Mouse (Mus musculus) G1E (cell line): ENCODE data around the gene Zscan12. TPM values are rescaled to one million over a fixed set of nuclear protein-coding genes. Genes with fewer than 3 reads are reported as not detected.
"Not testable (repeated sequence)": the region's sequence is repeated elsewhere in the genome, so short reads cannot be mapped to it uniquely, and the experiment has no call there.

Source experiments
- ATAC-seq: 2 replicates; pipeline ENCODE4 v1.8.0; 2016; ENCODE audit warnings: mild to moderate bottlenecking; ENCODE audit not compliant: insufficient number of reproducible peaks, poor library complexity, low FRiP score, severe bottlenecking; ENCODE audit errors: extremely low read depth
- DNase-seq: peaks from one replicate; pipeline ENCODE4 v3.0.0; 2012; ENCODE audit warnings: low spot score
- H3K27me3 ChIP-seq: 2 replicates; pipeline ENCODE4 v1.6.1; 2012; ENCODE audit warnings: mild to moderate bottlenecking, low read length, inconsistent platforms; ENCODE audit not compliant: insufficient read depth
- H3K36me3 ChIP-seq: replicated peaks from 2 replicates; pipeline ENCODE3; 2012; ENCODE audit warnings: mild to moderate bottlenecking, inconsistent platforms
- H3K4me1 ChIP-seq: 2 replicates; pipeline ENCODE4 v1.6.1; 2012; ENCODE audit warnings: low read depth, low read length, inconsistent platforms, mixed read lengths; ENCODE audit not compliant: insufficient read depth
- H3K4me3 ChIP-seq: 2 replicates; pipeline ENCODE4 v1.5.1; 2012; ENCODE audit warnings: low read depth, mild to moderate bottlenecking, inconsistent platforms, low read length, moderate library complexity, mixed read lengths
- H3K9me3 ChIP-seq: replicated peaks from 2 replicates; pipeline ENCODE4 v1.6.1; 2012; ENCODE audit warnings: inconsistent platforms
- CTCF ChIP-seq: IDR thresholded peaks from 2 replicates; pipeline ENCODE4 v1.5.1; 2012; ENCODE audit warnings: low read depth, low read length, inconsistent platforms, mixed read lengths
- GATA1 ChIP-seq: IDR thresholded peaks from 2 replicates; pipeline ENCODE4 v1.6.1; 2012; ENCODE audit warnings: borderline replicate concordance, low read length, inconsistent platforms, mixed read lengths
- GATA2 ChIP-seq: IDR thresholded peaks from 2 replicates; pipeline ENCODE4 v1.6.1; 2012; ENCODE audit warnings: low read depth, low read length, inconsistent platforms, borderline replicate concordance
- POLR2AphosphoS5 ChIP-seq: IDR thresholded peaks from 2 replicates; pipeline ENCODE4 v1.6.1; 2012; ENCODE audit warnings: low read depth, low read length, inconsistent platforms; ENCODE audit not compliant: insufficient replicate concordance
- TAL1 ChIP-seq: conservative IDR thresholded peaks from 2 replicates; pipeline ENCODE4 v1.6.1; 2012; ENCODE audit warnings: low read depth, low read length, inconsistent platforms, mixed read lengths
- polyA plus RNA-seq: library from polyadenylated mRNA; stranded (reverse); fragments of >175 nt; gene quantifications from 2 replicates; pipeline ENCODE4 v1.2.3, GENCODE M21; 2012
- total RNA-seq, 2 experiments: library from RNA; stranded (forward) in 1 of 2; stranded (reverse) in 1 of 2; fragments of 200-1000 nt in 1 of 2; fragments of >200 nt in 1 of 2; fragmentation: Nextera tagmentation in 1 of 2; gene quantifications; 2 replicates each; pipeline ENCODE4 v1.2.3; 2014 to 2017

The Zscan12 gene
- total and polyA plus RNA-seq, 3 experiments, result 4.0 to 16.8 (median 14.6) TPM

DNA sequence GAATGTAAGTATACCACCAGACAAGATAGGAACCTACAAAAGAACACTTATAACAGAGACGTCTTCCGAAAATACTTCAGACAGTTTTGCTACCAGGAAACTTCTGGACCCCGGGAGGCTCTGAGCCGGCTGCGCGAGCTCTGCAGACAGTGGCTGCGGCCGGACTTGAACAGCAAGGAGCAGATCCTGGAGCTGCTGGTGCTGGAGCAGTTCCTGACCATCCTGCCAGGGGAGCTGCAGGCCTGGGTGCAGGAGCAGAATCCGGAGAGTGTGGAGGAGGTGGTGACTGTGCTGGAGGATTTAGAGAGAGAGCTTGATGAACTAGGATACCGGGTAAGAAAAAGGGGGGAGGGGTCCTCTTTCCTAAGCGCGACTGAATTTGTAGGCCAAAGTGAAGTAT, 1.1 kb downstream of the Zscan12 start:
- Histone ChIP-seq H3K4me1 (peaks cover 20% of the 10 kb centered on the region), H3K4me3 (peak overlapping the region; percentile 86; the same call in 1 of the 2 replicates), H3K9me3 (no peaks in the 10 kb centered on the region), H3K27me3 (peaks cover 2% of the 10 kb centered on the region; the same call in 1 of the 2 replicates), H3K36me3 (peaks cover 32% of the 10 kb centered on the region)
- DNase-seq, result no peak
- TF ChIP-seq TAL1, result no peak
- TF ChIP-seq CTCF, result no peak
- TF ChIP-seq GATA1, result no peak
- no peak for TF ChIP-seq POLR2AphosphoS5
- no peak for TF ChIP-seq GATA2
- no peak for ATAC-seq

DNA sequence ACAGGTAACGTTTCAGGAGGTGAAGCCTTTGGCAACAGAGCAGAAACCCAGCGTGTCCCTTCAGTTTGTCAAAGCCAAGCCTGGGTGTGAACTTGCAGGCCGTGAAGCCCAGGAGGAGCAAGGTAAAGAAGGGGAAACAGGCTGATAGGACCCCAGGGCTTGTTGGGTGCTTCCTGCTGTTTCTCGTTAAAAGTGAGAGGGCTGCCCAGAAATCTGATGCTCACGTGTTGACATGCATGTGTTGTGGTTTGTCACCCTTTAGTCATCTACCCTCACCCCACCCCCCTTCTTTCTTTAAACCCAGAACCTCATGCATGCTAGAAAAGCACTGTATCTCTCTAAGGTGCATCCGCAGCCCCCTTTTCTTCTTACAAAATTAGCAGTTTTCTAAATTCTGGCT, 4.0 kb downstream of the Zscan12 start:
- Histone ChIP-seq H3K36me3 (peaks cover 59% of the 10 kb centered on the region), H3K9me3 (no peaks in the 10 kb centered on the region), H3K4me1 (peaks cover 20% of the 10 kb centered on the region), H3K27me3 (no peaks in the 10 kb centered on the region), H3K4me3 (no peak overlapping the region)
- DNase-seq, result no peak
- ATAC-seq, result no peak
- no peak for TF ChIP-seq CTCF
- TF ChIP-seq TAL1, result no peak
- TF ChIP-seq GATA2, result no peak
- TF ChIP-seq POLR2AphosphoS5, result no peak
- TF ChIP-seq GATA1, result no peak

DNA sequence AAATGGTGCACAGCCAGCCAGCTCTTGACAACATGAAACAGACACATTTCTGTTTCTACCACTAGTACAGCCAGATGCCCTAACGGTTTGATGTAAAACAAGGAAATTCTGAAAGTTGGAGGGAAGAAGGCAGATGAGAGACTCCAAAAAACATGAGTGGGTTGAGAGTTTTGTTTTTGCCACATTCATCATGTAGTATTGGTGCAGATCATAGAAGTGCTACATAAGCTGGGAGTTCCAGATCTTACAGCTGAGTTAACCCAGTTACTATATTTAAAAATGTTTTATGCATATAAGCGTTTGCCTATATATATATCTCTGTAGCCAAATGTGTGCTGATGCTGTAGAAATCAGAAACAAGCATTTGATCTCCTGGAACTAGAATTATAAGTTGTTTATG, 10.1 kb downstream of the Zscan12 start:
- Histone ChIP-seq H3K4me3 (no peak overlapping the region), H3K9me3 (no peaks in the 10 kb centered on the region), H3K4me1 (no peaks in the 10 kb centered on the region; the same call in none of the 2 replicates), H3K36me3 (peaks cover 36% of the 10 kb centered on the region), H3K27me3 (no peaks in the 10 kb centered on the region)
- TF ChIP-seq POLR2AphosphoS5, result no peak
- no peak for TF ChIP-seq CTCF
- no peak for TF ChIP-seq GATA2
- TF ChIP-seq TAL1, result no peak
- no peak for TF ChIP-seq GATA1
- ATAC-seq, result no peak
- no peak for DNase-seq

DNA sequence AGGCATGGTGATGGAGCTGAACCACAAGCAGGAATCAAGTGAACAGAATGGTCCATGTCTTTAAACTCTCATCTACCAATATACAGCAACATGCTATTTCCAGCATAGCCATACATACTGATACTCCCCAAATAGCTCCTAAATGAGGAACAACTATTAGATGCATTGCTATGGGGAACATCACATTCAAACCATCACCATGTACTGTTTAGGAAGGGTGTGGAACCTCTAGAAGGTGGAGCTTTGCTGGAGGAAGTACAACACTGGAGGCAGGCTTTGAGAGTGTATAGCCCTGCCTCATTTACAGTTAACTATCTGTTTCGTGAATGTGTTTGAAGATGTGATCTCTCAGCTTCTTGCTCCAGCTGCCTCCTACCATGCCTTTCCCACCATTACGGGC, 15.2 kb downstream of the Zscan12 start:
- H3K9me3 ChIP-seq, result no peaks in the 10 kb centered on the region
- no peak overlapping the region for H3K4me3 ChIP-seq
- no peaks in the 10 kb centered on the region for H3K36me3 ChIP-seq
- H3K27me3 ChIP-seq, result peaks cover 6% of the 10 kb centered on the region; the same call in 1 of the 2 replicates
- DNase-seq (no peak), ATAC-seq (no peak)
- no peaks in the 10 kb centered on the region; the same call in 1 of the 2 replicates for H3K4me1 ChIP-seq
- TF ChIP-seq CTCF (no peak), POLR2AphosphoS5 (no peak), TAL1 (no peak), GATA1 (no peak), GATA2 (no peak)

DNA sequence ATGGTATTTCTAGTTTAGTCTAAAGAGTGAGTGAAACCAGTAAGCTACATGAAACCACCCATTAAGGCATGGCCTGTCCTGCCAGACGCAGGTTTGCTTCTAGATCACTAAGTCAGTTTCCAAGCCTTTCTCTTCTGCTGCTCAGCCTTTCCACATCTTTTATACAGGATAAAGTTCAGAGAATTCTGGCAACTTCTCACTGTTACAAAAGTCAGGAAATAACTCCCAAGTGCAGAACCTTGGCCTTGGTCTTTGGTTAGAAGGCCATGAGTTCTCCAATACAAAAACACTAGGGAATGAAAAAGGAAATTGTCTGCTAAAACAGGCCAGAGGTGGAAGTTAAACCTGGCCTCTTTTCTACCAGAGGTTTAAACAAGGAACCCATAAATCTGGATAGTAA, 32.6 kb downstream of the Zscan12 start:
- H3K36me3 ChIP-seq, result peaks cover 83% of the 10 kb centered on the region
- DNase-seq, result no peak
- no peak for ATAC-seq
- H3K27me3 ChIP-seq, result no peaks in the 10 kb centered on the region
- H3K4me3 ChIP-seq, result no peak overlapping the region
- H3K4me1 ChIP-seq, result peaks cover 10% of the 10 kb centered on the region
- H3K9me3 ChIP-seq, result no peaks in the 10 kb centered on the region
- no peak for TF ChIP-seq POLR2AphosphoS5
- no peak for TF ChIP-seq GATA1
- TF ChIP-seq TAL1, result no peak
- TF ChIP-seq CTCF, result no peak
- no peak for TF ChIP-seq GATA2

DNA sequence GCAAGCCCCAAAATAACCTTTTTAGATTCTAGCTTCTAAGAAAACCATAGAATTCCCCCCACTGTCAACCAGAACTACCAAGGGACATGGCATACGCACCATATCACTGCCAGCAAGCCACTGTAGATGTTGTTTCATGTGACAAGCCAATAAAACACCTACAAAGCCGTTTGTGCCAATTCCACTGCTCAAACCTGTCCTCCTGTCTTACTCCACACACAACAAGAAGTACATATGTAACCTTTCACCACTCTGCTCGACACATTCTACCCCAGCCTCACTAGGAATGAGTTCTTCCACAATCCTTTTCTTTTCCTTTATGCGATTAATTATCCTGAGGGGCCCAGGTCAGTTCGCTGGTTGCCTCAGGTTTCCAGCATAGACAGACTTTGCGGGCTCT, 33.0 kb downstream of the Zscan12 start:
- no peaks in the 10 kb centered on the region for H3K27me3 ChIP-seq
- peaks cover 82% of the 10 kb centered on the region for H3K36me3 ChIP-seq
- H3K9me3 ChIP-seq, result no peaks in the 10 kb centered on the region
- ATAC-seq (no peak), DNase-seq (no peak)
- no peak overlapping the region for H3K4me3 ChIP-seq
- peaks cover 11% of the 10 kb centered on the region for H3K4me1 ChIP-seq
- TF ChIP-seq GATA2 (no peak), GATA1 (no peak), POLR2AphosphoS5 (no peak)

DNA sequence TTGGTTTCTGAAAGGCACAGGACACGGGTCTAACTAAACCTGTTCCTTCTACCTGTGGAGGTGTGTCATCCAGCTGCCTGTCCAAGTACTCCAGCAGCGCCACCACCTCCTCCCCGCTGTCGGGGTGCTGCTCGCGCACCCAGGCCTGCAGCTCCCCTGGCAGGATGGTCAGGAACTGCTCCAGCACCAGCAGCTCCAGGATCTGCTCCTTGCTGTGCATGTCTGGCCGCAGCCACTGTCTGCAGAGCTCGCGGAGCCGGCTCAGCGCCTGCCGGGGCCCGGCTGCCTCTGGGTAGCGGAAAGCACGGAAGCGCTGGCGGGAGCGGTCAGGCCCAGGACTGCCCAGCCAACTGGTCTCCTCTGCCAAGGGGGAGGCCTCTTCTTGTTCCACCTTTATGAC, 33.4 kb downstream of the Zscan12 start:
- ATAC-seq, H3K4me3 ChIP-seq, DNase-seq, H3K9me3 ChIP-seq, H3K27me3 ChIP-seq: not testable (repeated sequence)
- peaks cover 15% of the 10 kb centered on the region for H3K4me1 ChIP-seq
- H3K36me3 ChIP-seq, result peaks cover 81% of the 10 kb centered on the region
